Mouse (Mus musculus) liver, adult (tissue): ENCODE measurements around the gene Proca1.

ENCODE experiments used
- GATA4 ChIP-seq: IDR thresholded peaks from 2 replicates; pipeline ENCODE4 v1.6.1; 2014; ENCODE audit warnings: mild to moderate bottlenecking, low read length; ENCODE audit not compliant: insufficient replicate concordance

The Proca1 gene

GRCm38 (mm10) chr11:78163681-78164603 is 29.2 kb upstream of the Proca1 start:
- no peak for TF ChIP-seq GATA4

- no peak for TF ChIP-seq GATA4
Observed at GRCm38 (mm10) chr11:78164604-78164923, 28.6 kb upstream of the Proca1 start.

GRCm38 (mm10) chr11:78164924-78165760 is 28.1 kb upstream of the Proca1 start, which contains the start of gene Traf4:
Gene Traf4, minus strand, starts transcription at chr11:78165589.
- no peak for TF ChIP-seq GATA4

- TF ChIP-seq GATA4, result no peak
Observed at GRCm38 (mm10) chr11:78165761-78166109, 27.5 kb upstream of the Proca1 start.

GRCm38 (mm10) chr11:78166161-78166560 is 27.0 kb upstream of the Proca1 start:
- TF ChIP-seq GATA4, result no peak

- no peak for TF ChIP-seq GATA4
Observed at GRCm38 (mm10) chr11:78166640-78167039, 26.6 kb upstream of the Proca1 start.

- TF ChIP-seq GATA4, result no peak
Observed at GRCm38 (mm10) chr11:78167257-78167959, 25.8 kb upstream of the Proca1 start.

GRCm38 (mm10) chr11:78168541-78169468 is 24.4 kb upstream of the Proca1 start:
- no peak for TF ChIP-seq GATA4

- no peak for TF ChIP-seq GATA4
Observed at GRCm38 (mm10) chr11:78170306-78170705, 22.9 kb upstream of the Proca1 start.

GRCm38 (mm10) chr11:78171328-78171727 is 21.9 kb upstream of the Proca1 start:
- TF ChIP-seq GATA4, result no peak

- no peak for TF ChIP-seq GATA4
Observed at GRCm38 (mm10) chr11:78172034-78172747, 21.0 kb upstream of the Proca1 start.

GRCm38 (mm10) chr11:78172748-78173383 is 20.3 kb upstream of the Proca1 start:
- TF ChIP-seq GATA4, result no peak

- no peak for TF ChIP-seq GATA4
Observed at GRCm38 (mm10) chr11:78174506-78174905, 18.7 kb upstream of the Proca1 start.
